Mouse (Mus musculus): ENCODE results near the gene Fam102a. TPM values are rescaled to one million over a fixed set of nuclear protein-coding genes. Genes with fewer than 3 reads are reported as not detected.

Gene Fam102a
- polyA plus RNA-seq, 1 experiment from 2014 or later = 10.9 TPM

- 89% methylated on average over 4 of the region's 4 CpGs for WGBS
- H3K4me1 ChIP-seq = 0 out of 2 replicates have a peak, but pooled peaks cover 9% of the 10 kb centered on the region
- no peaks in the 10 kb centered on the region for H3K36me3 ChIP-seq
- H3K4me3 ChIP-seq = no peak overlapping the region
- ATAC-seq (ENCODE audit: low FRiP score, low read depth) = no peak
- H3K27me3 ChIP-seq = no peaks in the 10 kb centered on the region
- H3K4me2 ChIP-seq (replicated peaks) = no peak overlapping the region
- no peak overlapping the region for H3K27ac ChIP-seq
- no peaks in the 10 kb centered on the region for H3K9me3 ChIP-seq
- no peak overlapping the region for H3K9ac ChIP-seq
Observed at GRCm38 (mm10) chr2:32517233-32517867, 17.8 kb upstream of the Fam102a start.

DNA sequence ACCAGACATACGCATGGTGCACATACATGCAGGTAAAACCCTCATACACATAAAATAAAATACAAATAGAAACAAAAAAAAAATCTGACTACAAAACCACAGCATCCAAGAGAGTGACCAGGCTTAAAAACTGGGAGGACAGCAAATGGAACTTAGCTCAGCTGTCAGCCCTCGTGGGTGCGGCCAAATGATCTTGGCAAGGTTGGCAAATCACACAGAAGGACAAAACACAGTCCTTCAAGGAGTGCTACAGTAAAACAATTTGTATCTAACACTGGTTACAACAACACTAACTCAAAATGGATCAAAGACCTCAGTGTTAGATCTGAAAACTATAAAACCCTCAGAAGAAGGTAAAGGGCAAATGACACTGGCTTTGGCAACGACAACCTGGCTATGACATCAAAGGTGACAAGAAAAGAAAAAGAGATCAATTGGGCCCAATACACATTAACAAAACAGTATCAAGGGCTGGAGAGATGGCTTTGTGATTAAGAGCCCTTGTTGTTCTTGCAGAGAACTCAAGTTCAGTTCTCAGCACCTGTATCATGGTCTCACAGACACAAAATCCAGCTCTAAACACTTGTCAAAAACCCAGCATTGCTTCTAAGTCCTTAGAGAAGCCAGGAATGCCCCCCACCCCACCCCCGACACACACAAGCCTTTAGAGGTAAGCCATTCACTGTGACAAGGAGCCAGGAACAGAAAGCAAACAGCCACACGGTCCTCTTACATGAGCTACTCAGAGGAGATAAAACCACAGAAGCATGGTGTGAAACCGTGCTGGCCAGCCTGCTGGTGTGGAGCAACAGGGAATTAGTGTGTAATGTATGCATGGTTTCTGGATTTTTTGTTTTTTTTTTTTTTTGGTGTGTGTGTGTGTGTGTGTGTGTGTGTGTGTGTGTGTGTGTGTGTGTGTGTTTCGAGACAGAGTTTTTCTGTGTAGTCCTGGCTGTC lies 14.8 kb upstream of the Fam102a start:
- Histone ChIP-seq H3K27me3 (no peaks in the 10 kb centered on the region), H3K9me3 (no peaks in the 10 kb centered on the region), H3K4me2 (replicated peaks) (no peak overlapping the region), H3K27ac (no peak overlapping the region), H3K4me3 (no peak overlapping the region), H3K36me3 (no peaks in the 10 kb centered on the region), H3K9ac (no peak overlapping the region), H3K4me1 (no peaks in the 10 kb centered on the region)
- 70% methylated on average over 8 of the region's 8 CpGs for WGBS
- ATAC-seq (ENCODE audit: low FRiP score, low read depth) = no peak

DNA sequence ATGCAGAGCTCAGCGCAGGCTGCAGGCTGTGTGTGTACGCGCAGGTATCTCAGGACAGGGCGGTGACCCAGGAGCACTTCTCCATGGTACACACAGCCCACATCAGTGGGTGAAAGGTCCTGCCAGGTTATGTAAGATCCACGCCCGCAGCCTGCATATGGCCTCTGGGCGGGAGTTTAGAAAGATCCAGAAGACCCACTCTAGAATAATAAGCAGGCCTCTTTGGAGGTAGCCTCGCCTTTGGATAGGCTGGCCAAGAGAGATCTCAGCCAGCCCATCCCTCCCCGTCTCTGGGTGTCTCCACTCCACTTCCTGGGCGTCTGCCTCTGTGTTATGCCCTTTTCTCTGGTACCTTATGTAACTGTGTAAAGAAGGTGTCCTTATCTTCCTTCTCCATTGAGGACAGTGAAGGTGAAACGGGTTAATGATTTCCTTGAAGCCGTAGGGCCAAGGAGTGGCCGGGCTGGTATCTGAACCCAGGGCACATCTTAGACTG lies 10.5 kb upstream of the Fam102a start:
- no peak overlapping the region for H3K9ac ChIP-seq
- no peaks in the 10 kb centered on the region for H3K9me3 ChIP-seq
- no peak for ATAC-seq (ENCODE audit: low FRiP score, low read depth)
- H3K36me3 ChIP-seq = no peaks in the 10 kb centered on the region
- WGBS = 89% methylated on average over 13 of the region's 13 CpGs
- no peaks in the 10 kb centered on the region for H3K27me3 ChIP-seq
- H3K4me1 ChIP-seq = no peaks in the 10 kb centered on the region
- H3K4me2 ChIP-seq (replicated peaks) = no peak overlapping the region
- H3K4me3 ChIP-seq = no peak overlapping the region
- no peak overlapping the region for H3K27ac ChIP-seq

GRCm38 (mm10) chr2:32525816-32526215 lies 9.3 kb upstream of the Fam102a start:
- 85% methylated on average over 12 of the region's 12 CpGs for WGBS
- no peak for ATAC-seq (ENCODE audit: low FRiP score, low read depth)
- H3K27ac ChIP-seq = no peak overlapping the region

GRCm38 (mm10) chr2:32527468-32527966 lies 7.6 kb upstream of the Fam102a start:
- H3K27me3 ChIP-seq = no peaks in the 10 kb centered on the region
- H3K27ac ChIP-seq = no peak overlapping the region
- 81% methylated on average over 14 of the region's 14 CpGs for WGBS
- H3K9ac ChIP-seq = no peak overlapping the region
- H3K9me3 ChIP-seq = no peaks in the 10 kb centered on the region
- H3K4me3 ChIP-seq = no peak overlapping the region
- H3K4me2 ChIP-seq (replicated peaks) = no peak overlapping the region
- H3K4me1 ChIP-seq = no peaks in the 10 kb centered on the region
- ATAC-seq (ENCODE audit: low FRiP score, low read depth) = no peak
- no peaks in the 10 kb centered on the region for H3K36me3 ChIP-seq

More at GRCm38 (mm10) chr2:32525816-32526215, 9.3 kb upstream of the Fam102a start:
- Histone ChIP-seq H3K9me3 (no peaks in the 10 kb centered on the region), H3K27me3 (no peaks in the 10 kb centered on the region), H3K4me1 (no peaks in the 10 kb centered on the region), H3K36me3 (no peaks in the 10 kb centered on the region), H3K4me2 (replicated peaks) (no peak overlapping the region), H3K9ac (no peak overlapping the region), H3K4me3 (no peak overlapping the region)

DNA sequence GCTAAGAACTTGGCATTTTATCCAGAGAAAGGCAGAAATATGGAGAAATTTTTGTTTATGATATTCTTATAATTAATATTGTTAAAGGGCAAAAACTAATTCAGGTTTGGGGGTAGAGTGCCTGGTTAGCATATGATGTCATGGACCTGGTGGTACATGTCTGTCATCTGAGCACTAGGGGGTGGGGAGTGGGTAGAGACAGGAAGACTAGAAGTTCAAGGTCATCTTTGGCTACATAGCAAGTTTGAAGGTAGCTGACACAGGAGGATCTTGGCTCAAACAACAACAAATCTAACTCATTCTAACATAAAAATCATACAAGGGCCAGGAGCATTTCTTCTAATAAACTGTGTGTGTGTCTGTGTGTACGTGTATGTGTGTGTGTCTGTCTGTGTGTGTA lies 6.8 kb upstream of the Fam102a start:
- H3K4me3 ChIP-seq = no peak overlapping the region
- no peak overlapping the region for H3K9ac ChIP-seq
- H3K27ac ChIP-seq = no peak overlapping the region
- no peaks in the 10 kb centered on the region for H3K9me3 ChIP-seq
- H3K27me3 ChIP-seq = no peaks in the 10 kb centered on the region
- H3K4me2 ChIP-seq (replicated peaks) = no peak overlapping the region
- no peak for ATAC-seq (ENCODE audit: low FRiP score, low read depth)
- WGBS = 85% methylated on average over 1 of the region's 1 CpGs
- H3K36me3 ChIP-seq = no peaks in the 10 kb centered on the region
- H3K4me1 ChIP-seq = peaks cover 4% of the 10 kb centered on the region; the same call in 1 of the 2 replicates

GRCm38 (mm10) chr2:32530479-32530878 lies 4.7 kb upstream of the Fam102a start:
- no peak for ATAC-seq (ENCODE audit: low FRiP score, low read depth)
- Histone ChIP-seq H3K27ac (no peak overlapping the region), H3K27me3 (no peaks in the 10 kb centered on the region), H3K9me3 (no peaks in the 10 kb centered on the region), H3K4me1 (peaks cover 17% of the 10 kb centered on the region), H3K9ac (no peak overlapping the region), H3K36me3 (no peaks in the 10 kb centered on the region), H3K4me2 (replicated peaks) (no peak overlapping the region), H3K4me3 (no peak overlapping the region)
- 72% methylated on average over 2 of the region's 2 CpGs for WGBS

DNA sequence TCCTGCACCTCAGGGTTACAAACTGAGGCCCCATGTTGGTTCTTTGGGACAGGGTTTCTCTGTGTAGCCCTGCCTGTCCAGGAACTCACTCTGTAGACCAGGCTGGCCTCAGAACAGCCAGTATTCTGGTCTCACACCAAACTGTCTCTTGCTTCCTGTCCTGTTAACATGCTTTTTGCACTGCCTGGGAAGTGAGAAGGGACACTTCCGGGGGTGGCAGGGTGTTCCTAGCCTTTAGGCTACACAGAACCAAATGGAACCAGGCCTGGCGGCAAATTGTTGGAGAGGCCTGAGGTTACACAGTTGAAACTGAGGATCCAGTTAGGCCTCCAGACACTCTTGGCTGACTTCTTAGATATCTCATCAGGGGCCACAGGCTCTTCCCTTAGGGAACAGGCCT lies 2.0 kb upstream of the Fam102a start:
- ATAC-seq (ENCODE audit: low FRiP score, low read depth) = no peak
- no peak overlapping the region for H3K4me3 ChIP-seq
- H3K27me3 ChIP-seq = no peaks in the 10 kb centered on the region
- H3K4me2 ChIP-seq (replicated peaks) = no peak overlapping the region
- H3K9ac ChIP-seq = no peak overlapping the region
- H3K9me3 ChIP-seq = no peaks in the 10 kb centered on the region
- H3K36me3 ChIP-seq = no peaks in the 10 kb centered on the region
- H3K4me1 ChIP-seq = peaks cover 39% of the 10 kb centered on the region
- no peak overlapping the region for H3K27ac ChIP-seq
- 80% methylated on average over 2 of the region's 2 CpGs for WGBS

- H3K27me3 ChIP-seq = no peaks in the 10 kb centered on the region
- H3K27ac ChIP-seq = peak overlapping the region; percentile 94
- peak overlapping the region; percentile 67 for H3K9ac ChIP-seq
- H3K9me3 ChIP-seq = no peaks in the 10 kb centered on the region
- H3K4me2 ChIP-seq (replicated peaks) = peak overlapping the region; percentile 94
- H3K4me3 ChIP-seq = peak overlapping the region; percentile 90
- 9% methylated on average over 13 of the region's 13 CpGs for WGBS
- peaks cover 49% of the 10 kb centered on the region for H3K4me1 ChIP-seq
- no peak for ATAC-seq (ENCODE audit: low FRiP score, low read depth)
- H3K36me3 ChIP-seq = no peaks in the 10 kb centered on the region
Observed at GRCm38 (mm10) chr2:32534061-32534732, 935 bp upstream of the Fam102a start.

GRCm38 (mm10) chr2:32535501-32535991 lies 414 bp downstream of the Fam102a start:
- Histone ChIP-seq H3K9ac (peak overlapping the region; percentile 95), H3K36me3 (no peaks in the 10 kb centered on the region), H3K4me2 (replicated peaks) (peak overlapping the region; percentile 94), H3K9me3 (no peaks in the 10 kb centered on the region), H3K4me3 (peak overlapping the region; percentile 90), H3K27ac (peak overlapping the region; percentile 97), H3K27me3 (no peaks in the 10 kb centered on the region), H3K4me1 (peaks cover 62% of the 10 kb centered on the region)
- under 1% methylated on average over 53 of the region's 56 CpGs for whole genome bisulfite sequencing
- no peak for ATAC-seq (ENCODE audit: low FRiP score, low read depth)

DNA sequence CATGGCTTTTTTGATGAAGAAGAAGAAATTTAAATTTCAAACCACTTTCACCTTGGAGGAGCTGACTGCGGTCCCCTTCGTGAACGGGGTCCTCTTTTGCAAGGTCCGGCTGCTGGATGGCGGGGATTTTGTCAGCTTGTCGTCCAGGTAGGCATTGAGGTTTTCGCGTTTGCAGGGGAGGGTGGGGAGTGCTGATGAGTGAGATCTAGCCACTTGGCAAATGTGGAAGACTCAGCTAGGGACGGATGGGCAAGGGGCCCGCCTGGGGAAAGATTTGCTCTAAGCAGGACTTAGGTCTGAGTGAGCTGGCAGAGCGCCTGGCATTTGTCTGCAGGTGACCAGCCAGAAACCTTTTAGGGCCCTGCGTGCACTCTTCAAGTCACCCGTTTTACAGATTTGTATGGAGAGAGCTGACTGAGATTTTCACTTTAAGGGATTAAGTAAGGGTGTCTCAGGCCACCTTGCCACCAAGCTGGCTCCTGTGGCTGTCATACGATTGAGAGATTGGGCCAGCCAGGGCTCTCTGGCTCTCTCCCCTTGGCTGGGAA lies 1.0 kb downstream of the Fam102a start:
- Histone ChIP-seq H3K4me2 (replicated peaks) (peak overlapping the region; percentile 94), H3K4me3 (peak overlapping the region; percentile 90), H3K36me3 (no peaks in the 10 kb centered on the region), H3K27ac (peak overlapping the region; percentile 97), H3K9me3 (no peaks in the 10 kb centered on the region), H3K4me1 (peaks cover 68% of the 10 kb centered on the region), H3K9ac (peak overlapping the region; percentile 95), H3K27me3 (no peaks in the 10 kb centered on the region)
- no peak for ATAC-seq (ENCODE audit: low FRiP score, low read depth)
- 2% methylated on average over 14 of the region's 14 CpGs for WGBS

All from limb, embryonic 13.5 days (tissue).